Mouse (Mus musculus): ENCODE data around the gene Ryk. TPM values are rescaled to one million over a fixed set of nuclear protein-coding genes. Genes with fewer than 3 reads are reported as not detected.

The Ryk gene
- total RNA-seq, 2 experiments from 2014 or later = 39.4 to 41.8 TPM

DNA sequence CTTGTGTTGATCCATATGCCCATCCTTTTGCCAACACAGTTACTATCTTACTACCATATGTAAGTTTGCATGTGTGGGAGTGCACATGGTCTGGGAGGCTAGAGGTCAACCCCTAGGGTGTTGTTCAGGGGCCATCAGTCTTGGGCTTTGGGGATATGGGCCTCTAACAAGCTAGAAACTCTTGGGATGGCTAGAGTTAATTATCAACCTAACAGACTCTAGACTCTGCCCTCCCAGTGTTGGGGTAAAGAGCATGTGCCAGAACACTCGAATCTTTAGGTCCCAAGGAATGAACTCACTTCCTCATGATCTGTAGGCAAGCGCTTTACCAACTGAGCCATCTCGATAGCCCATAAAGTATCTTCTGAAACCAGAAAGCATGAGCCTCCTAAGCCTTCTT lies 91.4 kb downstream of the Ryk start:
- intact Hi-C loops (cut with DNase I) = no loop called here
- DNase-seq (ENCODE audit: low spot score) = no peak

- intact Hi-C loops (cut with DNase I) = no loop called here
- DNase-seq (ENCODE audit: low spot score) = no peak
Observed at GRCm38 (mm10) chr9:102929776-102930175, 95.1 kb downstream of the Ryk start.

- intact Hi-C loops (cut with DNase I) = no loop called here
- DNase-seq (ENCODE audit: low spot score) = no peak
Observed at GRCm38 (mm10) chr9:102933925-102934721, 99.4 kb downstream of the Ryk start.

DNA sequence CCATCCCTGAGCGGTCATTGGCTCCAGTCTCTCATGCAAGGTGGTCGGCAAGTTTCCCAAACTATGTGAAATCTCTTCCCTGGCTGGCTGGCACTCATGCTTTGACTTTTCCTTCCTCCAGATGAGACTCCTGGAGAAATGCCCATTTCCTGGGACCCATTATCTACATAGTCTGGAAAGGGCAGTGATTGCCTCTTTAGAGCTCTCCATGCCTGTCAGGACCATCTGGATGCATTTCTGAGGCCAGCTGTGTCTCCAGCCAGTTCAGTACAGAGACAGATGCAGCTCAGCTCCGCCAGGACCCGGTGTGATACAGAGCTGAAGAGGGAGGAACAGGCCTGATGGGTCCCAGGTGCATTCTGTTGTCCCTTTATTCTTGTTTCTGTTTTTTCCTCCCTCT lies 107.5 kb downstream of the Ryk start:
- intact Hi-C loops (cut with DNase I) = no loop called here
- DNase-seq (ENCODE audit: low spot score) = no peak

DNA sequence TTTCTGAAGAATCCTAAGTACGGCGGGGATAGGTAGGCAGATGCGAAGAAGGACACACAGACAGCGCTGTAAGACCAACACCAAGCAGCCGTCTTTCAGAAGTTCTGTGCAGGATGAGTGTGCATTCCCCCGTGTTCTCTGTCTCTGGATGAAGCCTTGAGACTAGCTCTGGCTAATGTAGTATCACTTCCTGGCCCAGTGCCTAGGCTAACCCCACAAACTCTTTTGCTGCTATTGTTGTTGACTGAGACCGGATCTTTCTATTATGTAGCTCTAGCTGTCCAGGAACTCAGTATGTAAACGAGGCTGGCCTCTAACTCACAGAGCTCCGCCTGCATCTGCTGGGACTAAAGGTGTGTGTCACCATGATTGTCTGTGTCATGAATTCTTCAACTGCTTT lies 110.2 kb downstream of the Ryk start:
- intact Hi-C loops (cut with DNase I) = no loop called here
- no peak for DNase-seq (ENCODE audit: low spot score)

DNA sequence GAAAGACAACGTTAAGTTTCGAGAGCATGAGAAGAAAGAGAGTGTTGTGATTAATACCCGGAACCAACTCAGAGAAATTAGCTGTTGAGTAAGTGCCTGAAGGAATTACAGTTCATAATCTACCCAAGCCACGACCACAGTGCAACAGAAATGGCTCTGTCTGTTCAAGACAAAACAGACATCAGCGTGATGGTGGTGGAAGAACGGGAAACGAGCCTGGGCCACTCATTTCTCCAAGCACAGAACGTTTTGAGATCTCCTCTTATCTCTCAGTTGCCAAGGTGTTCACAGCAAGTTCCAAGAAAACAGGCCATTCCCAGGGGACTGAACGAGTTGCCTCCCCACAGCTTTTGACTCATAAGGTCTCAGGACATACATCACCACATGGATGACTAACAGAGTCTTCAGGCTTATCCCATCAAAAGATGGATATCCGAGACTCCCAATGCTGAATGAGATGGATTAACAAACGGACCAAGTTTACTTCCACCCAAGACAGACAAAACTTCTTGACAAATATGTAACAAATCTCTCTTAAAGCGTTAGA lies 111.8 kb downstream of the Ryk start:
- no peak for DNase-seq (ENCODE audit: low spot score)
- intact Hi-C loops (cut with DNase I) = no loop called here

- DNase-seq (ENCODE audit: low spot score) = no peak
- intact Hi-C loops (cut with DNase I) = no loop called here
Observed at GRCm38 (mm10) chr9:102948706-102949105, 114.0 kb downstream of the Ryk start.

GRCm38 (mm10) chr9:102951091-102951994 lies 116.6 kb downstream of the Ryk start:
- intact Hi-C loops (cut with DNase I) = no loop called here

DNA sequence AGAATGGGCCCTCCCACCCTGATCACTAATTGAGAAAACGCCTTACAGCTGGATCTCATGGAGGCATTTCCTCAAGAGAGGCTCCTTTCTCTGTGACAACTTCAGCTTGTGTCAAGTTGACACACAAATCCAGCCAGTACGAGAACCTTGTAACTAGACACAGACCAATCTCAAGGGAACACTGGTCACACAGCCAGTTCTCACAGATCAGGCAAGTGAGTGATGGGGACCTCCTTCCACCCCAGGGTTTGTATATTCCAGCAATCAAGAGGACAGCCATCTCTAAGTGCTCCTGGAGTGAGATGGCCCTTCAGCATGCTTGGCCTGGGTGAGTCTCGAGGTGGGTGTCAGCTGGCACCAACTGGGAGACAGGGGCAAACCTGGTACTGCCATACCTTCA lies 121.1 kb downstream of the Ryk start:
- DNase-seq (ENCODE audit: low spot score) = no peak
- intact Hi-C loops (cut with DNase I) = no loop called here

More at GRCm38 (mm10) chr9:102951091-102951994, 116.6 kb downstream of the Ryk start:
- DNase-seq (ENCODE audit: low spot score) = no peak

Other genes starting within 250 kb of the Ryk start
- gene Anapc13, start 208.6 kb upstream of the Ryk start, total RNA-seq (2021) = 100 to 1,000 TPM; 309 to 316 TPM
- 10 to 100 TPM; 44.2 to 46.0 TPM for gene Cep63, start 208.4 kb upstream of the Ryk start, total RNA-seq (2021)
- gene Amotl2, start 118.2 kb upstream of the Ryk start, total RNA-seq (2021) = 10 to 100 TPM; 56.4 to 59.5 TPM
- 1 to 10 TPM; 4.8 to 5.6 TPM for gene Slco2a1, start 153.8 kb downstream of the Ryk start, total RNA-seq (2021)